Mouse (Mus musculus) layer of hippocampus, adult 8-10 months (tissue): ENCODE results near the gene Cradd. TPM values are rescaled to one million over a fixed set of nuclear protein-coding genes. Genes with fewer than 3 reads are reported as not detected.

Source experiments
- DNase-seq, 2 experiments: peaks; one replicate each; pipeline ENCODE4 v3.0.0; 2022; ENCODE audit warnings: low spot score in 2 of 2
- total RNA-seq, 4 experiments: library from RNA; stranded (reverse); gene quantifications; 2 replicates each; pipeline ENCODE4 v1.2.4; 2022

The Cradd gene
- total RNA-seq, 4 experiments from 2014 or later = 6.4 to 10.0 (median 8.0) TPM

GRCm38 (mm10) chr10:95162691-95163374 is 161.1 kb downstream of the Cradd start:
- DNase-seq = no peak

DNA sequence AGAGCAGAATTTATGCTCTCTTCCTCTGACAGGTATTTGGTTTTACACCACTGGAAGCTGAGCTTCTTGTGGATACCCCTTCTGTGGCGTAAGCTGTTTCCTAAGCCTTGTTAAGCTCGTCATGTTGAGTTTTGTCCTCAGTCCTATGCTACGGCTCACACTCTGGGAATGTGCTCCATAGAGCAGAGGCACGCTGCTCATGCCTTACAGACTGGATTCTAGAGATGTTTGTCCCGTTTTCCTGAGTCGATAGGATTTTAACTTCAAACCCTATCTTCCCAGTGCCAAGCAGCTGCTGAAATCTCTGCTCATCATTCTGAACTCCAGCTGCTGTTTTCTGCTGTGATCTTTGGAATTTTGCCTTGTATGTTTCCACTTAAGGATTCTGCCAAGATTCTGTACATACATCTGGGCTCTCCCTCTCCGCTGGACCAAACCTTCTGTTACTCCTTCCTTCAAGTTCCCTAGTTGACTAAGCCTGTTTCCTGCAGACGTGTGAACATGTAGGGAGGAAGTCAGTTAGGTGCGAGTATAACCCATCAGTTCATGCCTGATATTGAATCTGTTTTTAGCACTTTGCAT is 164.2 kb downstream of the Cradd start:
- no peak for DNase-seq

GRCm38 (mm10) chr10:95156410-95156809 is 167.5 kb downstream of the Cradd start:
- DNase-seq = no peak

- no peak for DNase-seq
Measured at GRCm38 (mm10) chr10:95154675-95155074, 169.3 kb downstream of the Cradd start.

DNA sequence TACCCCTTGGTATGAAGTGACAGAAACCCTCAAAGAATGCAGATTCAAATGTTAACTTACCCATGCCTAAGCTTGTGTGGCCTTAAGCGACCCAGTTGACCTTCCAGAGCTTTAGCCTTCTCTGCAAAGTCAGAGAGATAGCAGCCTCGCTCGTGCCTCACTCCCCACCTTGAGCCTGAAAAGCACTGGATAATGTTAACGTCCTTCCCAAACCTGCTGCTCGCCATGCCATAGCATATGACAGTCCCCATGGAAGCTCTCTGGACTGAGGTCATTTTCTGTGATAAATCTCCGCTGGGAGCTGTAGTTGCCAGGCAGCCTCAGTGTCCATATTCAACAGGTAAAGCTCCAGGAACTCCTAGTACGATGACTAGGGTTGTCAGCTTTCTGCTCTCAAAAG is 170.7 kb downstream of the Cradd start:
- no peak for DNase-seq

DNA sequence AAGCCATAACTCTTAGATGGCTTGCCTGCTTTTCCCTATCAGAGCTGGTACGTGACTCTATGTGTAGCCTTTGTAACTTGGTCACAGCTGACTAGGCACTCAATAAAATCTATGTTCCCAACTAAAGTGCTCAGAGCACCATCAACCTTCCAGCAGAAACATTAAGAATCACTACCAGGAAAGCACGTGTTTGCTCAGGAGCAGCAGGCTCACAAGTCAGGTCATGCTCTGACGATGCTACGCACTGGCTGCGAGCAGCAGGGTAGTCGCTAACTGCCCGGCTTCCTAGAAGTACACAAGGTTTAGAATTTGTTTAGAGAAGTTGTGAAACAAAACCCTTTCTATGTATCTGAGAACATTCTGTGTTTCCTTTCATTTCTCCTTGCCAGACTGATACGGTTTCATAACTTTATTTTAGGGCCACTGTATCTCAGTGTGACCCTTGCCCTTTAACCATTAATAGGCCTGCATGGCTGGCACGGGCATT is 171.4 kb downstream of the Cradd start:
- no peak for DNase-seq

DNA sequence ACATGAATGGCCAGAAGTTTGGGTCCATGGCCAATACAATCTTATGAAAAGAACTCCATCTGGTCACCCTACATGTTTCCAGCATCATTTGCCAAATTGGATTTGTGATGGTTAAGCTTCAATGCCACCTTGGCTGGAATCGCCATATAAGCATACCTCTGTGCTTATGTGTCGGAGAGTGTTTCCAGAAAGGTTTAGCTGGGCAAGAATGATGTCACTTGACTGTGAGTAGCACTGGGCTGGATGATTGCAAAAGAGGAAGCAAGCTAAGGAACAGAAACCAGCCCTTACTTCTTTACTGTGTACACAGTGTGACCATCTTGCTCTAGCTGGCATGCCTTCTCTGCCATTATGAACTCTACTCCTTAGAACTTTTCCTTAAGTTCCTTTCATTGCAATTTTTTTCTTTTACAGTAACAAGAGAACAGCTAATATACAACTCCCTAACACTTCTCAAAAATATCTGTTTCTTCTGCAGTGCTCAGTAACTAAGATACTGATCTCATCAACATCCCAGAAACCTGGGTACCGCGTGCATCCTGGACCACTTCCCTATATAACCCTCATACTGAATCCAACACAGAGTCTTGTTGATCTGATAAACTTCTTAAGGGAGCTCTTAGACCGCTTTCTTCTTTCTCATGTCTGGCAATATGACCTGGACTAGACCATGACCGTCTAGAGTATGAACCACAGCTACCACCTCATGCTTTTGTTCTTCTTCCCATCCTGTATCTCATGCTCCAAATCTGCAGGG is 172.7 kb downstream of the Cradd start:
- DNase-seq = no peak

GRCm38 (mm10) chr10:95149666-95150065 is 174.3 kb downstream of the Cradd start:
- no peak for DNase-seq

- no peak for DNase-seq
Measured at GRCm38 (mm10) chr10:95148641-95149040, 175.3 kb downstream of the Cradd start.

- no peak for DNase-seq
Measured at GRCm38 (mm10) chr10:95147136-95147901, 176.6 kb downstream of the Cradd start.

- no peak for DNase-seq
Measured at GRCm38 (mm10) chr10:95146491-95146890, 177.4 kb downstream of the Cradd start.

GRCm38 (mm10) chr10:95145204-95145926 is 178.6 kb downstream of the Cradd start:
- DNase-seq = no peak

GRCm38 (mm10) chr10:95144414-95145130 is 179.4 kb downstream of the Cradd start:
- no peak for DNase-seq

DNA sequence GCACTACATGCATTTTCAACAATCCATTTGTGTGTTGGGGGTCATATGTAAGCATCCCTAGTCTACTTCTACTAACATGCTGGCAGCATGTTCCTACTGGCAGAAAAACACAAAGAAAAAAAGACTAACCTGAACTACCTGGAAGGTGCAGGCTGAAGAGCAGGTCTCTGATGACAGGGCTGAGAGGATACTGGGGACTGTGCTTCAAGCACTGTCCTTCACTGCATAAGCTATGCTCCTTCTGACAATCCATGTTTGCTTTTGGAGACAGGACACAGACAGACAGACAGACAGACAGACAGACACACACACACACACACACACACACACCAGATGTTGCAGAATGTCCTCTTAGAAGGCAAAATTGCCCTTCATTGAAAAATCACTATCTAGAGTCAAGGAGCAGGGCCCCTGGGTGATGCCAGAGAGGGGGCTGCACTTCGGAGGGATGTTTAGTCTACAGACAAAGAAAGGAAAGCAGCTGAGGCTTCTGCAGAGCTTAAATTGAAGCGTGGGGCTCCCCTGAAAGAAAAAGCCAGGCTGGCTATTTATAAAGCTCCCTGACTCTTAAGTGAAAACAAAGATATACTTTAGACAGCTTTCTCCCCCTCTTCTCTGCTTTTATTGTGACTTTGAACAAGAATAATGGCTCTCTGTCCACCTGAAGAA is 180.4 kb downstream of the Cradd start:
- DNase-seq = no peak

- DNase-seq = peak; percentile 49 to 54
Measured at GRCm38 (mm10) chr10:95142844-95143435, 181.0 kb downstream of the Cradd start.

DNA sequence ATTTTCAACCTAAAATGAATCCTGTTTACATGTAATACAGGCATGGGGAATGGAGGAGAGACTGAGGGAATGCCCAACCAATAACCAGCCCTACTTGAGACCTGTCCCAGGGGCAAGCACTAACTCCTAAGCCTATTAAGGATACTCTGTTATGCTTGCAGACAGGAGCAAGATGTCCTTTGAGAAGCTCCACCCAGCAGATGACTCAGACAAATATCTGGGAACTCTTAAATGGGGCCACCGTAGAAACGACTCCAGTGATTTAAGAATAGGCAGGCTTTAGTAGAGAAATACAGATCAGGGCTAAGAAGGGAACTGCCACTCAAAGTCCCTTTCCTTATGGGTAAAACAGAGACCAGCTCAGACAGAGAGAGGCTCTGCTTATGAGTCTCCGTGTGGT is 182.9 kb downstream of the Cradd start:
- no peak for DNase-seq

- DNase-seq = no peak
Measured at GRCm38 (mm10) chr10:95140191-95140590, 183.7 kb downstream of the Cradd start.

DNA sequence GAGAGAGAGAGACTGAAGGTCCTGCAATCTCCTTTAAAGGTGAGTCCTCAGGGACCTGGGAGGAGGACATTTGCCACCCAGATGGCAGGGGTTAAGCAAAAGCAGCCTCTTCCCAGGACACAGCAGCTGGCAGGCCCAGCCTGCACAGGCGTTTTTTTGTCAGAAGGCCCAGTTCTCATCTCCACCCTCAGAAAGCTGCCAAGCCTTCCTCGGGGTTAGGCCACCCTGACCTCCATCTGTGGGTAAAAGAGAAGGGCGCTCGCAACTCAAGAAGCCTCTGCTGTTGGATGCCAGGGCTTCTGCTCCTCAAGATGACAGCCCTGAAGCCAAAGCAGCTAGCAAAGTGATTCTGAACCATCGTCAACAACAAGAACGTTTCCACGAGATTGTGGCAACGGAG is 184.3 kb downstream of the Cradd start:
- DNase-seq = no peak

GRCm38 (mm10) chr10:95133057-95133456 is 190.9 kb downstream of the Cradd start:
- no peak for DNase-seq
